Mouse (Mus musculus) T-cell, adult 2 months (primary cell): ENCODE results near the gene Wdr83os.

ENCODE experiments used
- DNase-seq: peaks from one replicate; pipeline ENCODE4 v3.0.0; 2022; ENCODE audit warnings: low spot score

The Wdr83os gene

DNA sequence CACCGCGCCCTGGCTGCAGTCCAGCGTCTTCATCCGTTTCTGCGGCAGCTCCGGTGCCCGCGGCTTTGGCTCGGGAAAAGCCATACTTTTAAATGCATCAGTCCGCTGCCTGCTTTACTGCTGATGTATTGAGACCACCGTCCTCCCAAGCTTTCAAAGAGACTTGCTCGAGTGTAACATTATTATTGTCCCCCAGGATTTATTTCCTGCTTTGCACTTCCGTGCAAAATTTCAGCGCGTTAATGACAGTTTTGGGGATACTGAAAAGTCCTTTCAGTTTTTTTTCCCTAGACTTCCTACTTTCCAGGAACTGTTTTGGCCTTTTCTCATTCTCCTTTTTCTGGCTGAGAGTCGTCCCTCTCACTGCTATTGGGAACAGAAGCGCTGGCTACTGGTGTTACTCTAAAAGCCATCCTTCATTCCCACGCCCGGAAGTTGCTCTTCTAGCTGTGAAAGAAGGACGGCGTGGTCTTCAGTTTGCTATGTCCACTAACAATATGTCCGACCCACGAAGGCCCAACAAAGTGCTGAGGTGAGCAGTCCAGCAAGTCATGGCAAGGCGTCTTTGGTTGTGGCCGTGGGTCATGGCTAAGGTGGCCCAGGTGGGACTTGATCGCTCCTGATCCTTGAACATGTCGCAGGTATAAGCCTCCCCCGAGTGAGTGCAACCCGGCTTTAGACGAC lies at the start of gene Wdr83os:
TSS of gene Wdr83os (plus strand) at position 209 of the 684 bp plus-strand sequence.
- DNase-seq, result peak; percentile 59

GRCm38 (mm10) chr8:85032622-85033311 lies 47.8 kb upstream of the Wdr83os start:
- no peak for DNase-seq

GRCm38 (mm10) chr8:85033867-85034266 lies 46.7 kb upstream of the Wdr83os start:
- DNase-seq, result no peak

DNA sequence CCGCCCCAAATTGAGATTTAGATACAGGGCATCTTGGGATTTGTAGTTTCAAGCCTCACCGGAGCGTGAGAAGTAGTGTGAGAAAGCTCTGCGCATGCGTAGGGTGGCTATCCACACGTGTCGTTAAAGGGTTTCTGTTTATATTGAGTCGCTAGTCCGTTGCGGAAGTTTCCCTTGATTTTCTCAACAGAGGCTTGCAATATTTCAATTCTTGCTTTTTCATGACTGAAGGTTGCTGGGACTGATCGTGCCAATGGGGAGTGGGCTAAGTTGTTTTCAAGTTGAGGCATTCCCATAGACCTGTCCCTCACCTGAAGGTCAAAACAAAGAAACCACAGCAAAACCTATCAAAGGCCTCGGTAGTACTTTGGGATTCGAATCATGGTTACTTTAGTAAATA lies 45.8 kb upstream of the Wdr83os start:
- DNase-seq, result peak; percentile 84

- no peak for DNase-seq
These were observed 45.3 kb upstream of the Wdr83os start for GRCm38 (mm10) chr8:85035165-85035727.

- DNase-seq, result peak; percentile 47
These were observed 44.7 kb upstream of the Wdr83os start for GRCm38 (mm10) chr8:85035728-85036310.

DNA sequence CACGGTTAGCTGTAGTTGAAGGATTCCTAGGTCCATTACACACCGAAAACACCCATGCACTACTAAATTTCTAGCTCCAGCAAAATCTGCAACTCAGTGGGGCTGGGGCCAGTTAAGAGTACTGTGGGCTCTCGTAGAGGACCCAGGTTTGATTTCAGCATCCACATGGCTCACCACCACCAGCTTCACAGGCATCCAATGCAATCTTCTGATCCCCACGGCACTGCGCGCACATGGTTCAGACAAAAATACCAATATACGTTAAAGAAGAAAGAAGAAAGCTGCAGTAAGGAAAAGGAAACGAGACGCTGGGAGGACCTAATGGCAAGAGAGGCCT lies 44.2 kb upstream of the Wdr83os start:
- no peak for DNase-seq

DNA sequence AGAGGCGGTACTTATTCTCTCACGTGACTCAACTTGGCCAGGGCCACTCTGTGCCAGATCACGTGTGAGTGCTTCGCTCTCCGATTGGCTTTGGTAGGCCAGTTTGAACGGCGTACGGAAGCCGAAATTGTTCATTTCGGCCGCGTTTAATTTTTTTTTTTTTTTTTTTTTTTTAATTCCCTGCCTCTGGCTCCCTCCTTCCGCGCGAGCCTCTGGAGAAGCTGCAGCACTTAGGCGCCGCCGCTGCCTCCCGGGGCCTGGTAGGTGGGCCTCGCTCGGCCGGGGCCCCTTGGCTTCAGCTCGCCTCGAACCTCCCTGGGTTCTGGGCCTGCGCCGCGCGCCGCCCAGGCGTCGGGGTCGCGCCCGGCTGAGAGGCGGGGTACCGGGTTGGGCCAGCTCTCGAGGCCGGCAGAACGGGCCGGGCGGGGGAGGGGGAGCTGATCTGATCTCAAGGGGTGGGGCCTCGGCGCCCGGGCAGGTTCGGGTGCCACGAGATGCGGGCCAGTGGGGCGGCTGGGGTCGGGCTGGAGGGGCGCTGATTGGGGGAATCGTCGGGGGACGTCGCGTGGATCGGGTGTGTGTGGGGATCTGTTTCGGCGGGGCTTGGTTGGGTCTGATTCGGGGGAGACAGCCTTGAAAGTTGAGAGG lies 43.7 kb upstream of the Wdr83os start, which contains the start of gene Tnpo2:
TSS of gene Tnpo2 (plus strand) at position 198 of the 648 bp plus-strand sequence.
- DNase-seq, result peak; percentile 92

DNA sequence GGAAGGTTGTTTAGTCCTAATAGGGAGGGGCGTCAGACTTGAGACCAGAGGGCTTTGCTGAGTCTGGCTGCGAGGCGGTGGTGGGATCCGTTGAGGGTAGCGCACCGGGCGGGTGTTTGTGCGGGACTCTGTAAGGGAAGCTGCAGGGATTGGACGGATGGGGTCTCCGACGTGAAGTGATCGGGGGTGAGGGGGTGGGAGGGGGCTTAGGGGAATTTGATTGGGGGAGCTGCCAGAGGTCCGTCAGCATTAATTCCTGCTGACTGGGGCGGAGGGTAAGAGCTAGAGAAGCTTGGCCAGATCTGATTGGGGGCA lies 43.2 kb upstream of the Wdr83os start:
- DNase-seq, result no peak

- peak; percentile 46 for DNase-seq
These were observed 42.6 kb upstream of the Wdr83os start for GRCm38 (mm10) chr8:85037681-85038531.

GRCm38 (mm10) chr8:85043619-85044018 lies 36.9 kb upstream of the Wdr83os start:
- DNase-seq, result no peak

- no peak for DNase-seq
These were observed 23.2 kb upstream of the Wdr83os start for GRCm38 (mm10) chr8:85057367-85057766.

DNA sequence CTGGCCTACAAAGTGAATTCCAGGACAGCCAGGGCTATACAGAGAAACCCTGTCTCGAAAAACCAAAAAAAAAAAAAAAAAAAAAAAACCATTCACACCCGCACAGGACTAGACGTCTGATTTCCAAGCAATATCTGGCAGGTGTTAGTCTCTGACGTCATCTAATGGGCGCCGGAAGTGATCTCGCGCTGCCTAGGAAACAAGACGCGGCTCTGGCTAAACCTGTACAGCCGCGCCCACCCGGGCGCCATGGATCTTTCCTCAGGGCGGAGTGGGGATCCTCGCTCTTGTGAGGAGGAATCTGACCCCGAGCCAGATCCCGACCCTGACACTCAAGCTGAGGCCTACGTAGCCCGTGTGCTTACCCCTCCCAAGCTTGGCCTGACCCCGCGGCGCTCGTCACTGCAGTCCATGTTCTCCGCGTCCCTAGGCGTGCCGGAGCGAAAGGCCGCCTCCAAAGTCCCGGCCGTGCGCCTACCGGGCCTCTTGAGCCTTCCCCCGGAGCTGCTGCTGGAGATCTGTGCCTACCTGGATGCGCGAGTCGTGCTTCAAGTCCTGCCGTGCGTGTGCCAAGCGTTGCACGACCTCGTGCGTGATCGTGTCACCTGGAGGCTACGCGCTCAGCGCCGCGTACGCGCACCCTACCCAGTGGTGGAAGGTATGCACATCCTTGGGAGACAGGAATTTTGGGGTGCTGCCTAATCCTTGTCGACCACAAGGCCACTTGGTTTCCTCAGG lies 20.5 kb upstream of the Wdr83os start, which contains the start of gene Fbxw9:
TSS of gene Fbxw9 (plus strand) at position 177 of the 738 bp plus-strand sequence.
- DNase-seq, result peak; percentile 92

GRCm38 (mm10) chr8:85062603-85063002 lies 17.9 kb upstream of the Wdr83os start:
- DNase-seq, result no peak

DNA sequence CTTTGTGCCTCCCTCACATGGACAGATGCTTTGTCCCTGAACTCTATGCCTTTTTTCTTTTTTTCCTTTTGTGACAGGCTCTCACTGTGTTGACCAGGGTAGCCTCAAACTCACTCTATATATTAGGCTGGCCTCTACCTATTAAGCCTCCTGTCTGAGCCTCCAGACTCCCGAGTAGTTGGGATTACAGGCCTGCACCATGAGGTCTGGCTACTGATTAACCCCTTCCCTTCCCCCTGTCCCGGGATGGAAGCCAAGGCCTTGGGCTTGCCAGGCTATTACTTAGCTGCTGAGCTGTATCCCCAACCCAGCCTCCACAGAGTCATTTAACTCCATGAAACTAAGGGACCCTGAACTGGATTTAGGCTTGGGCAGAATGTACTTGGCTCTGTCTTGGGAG lies 15.3 kb upstream of the Wdr83os start:
- DNase-seq, result no peak

- DNase-seq, result no peak
These were observed 13.4 kb upstream of the Wdr83os start for GRCm38 (mm10) chr8:85067155-85067554.

DNA sequence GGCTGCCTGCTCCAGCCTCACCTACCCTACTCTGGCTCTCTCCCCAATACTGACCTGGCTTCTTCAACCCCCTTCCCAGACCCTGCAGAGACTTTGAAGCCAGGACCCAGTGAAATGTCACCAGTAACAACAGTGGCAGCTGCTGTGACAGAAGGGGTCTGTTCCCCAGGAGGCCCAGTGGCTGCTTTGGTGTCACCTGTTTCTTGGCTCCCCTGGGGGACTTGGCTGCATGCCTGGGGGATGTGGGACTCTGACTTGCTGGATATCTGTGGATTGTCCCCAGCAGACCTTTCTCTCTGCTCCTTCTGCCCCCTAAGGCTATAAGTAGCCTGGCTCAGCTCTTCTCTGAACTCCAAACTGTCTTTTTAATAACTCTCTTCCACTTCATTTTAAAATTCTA lies 12.6 kb upstream of the Wdr83os start, which contains the start of gene Gm5741:
TSS of gene Gm5741 (minus strand) at position 1 of the 400 bp plus-strand sequence.
- DNase-seq, result no peak

DNA sequence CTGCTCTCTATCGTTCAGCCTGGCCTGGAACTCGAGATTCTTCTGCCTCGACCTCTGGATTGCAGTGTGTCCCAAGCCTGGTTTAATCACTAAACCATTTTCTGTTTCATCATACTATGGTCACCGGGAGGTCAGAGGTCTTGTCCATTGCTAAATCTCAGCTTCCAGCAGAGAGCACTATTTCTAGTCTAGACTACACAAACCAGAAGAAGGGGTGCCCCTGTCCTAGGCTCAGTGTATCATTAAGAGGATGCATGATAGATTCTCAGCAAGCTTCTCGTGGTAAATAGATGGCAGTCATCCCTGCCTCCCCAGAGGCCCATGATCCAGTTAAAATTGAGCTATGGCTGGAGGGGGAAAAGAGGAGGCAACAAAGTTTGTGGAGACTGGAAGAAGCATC lies 9.5 kb upstream of the Wdr83os start:
- DNase-seq, result no peak

GRCm38 (mm10) chr8:85071514-85072281 lies 8.8 kb upstream of the Wdr83os start, which contains the start of gene Dhps:
Dhps (plus strand) TSS chr8:85071757.
- peak; percentile 90 for DNase-seq

DNA sequence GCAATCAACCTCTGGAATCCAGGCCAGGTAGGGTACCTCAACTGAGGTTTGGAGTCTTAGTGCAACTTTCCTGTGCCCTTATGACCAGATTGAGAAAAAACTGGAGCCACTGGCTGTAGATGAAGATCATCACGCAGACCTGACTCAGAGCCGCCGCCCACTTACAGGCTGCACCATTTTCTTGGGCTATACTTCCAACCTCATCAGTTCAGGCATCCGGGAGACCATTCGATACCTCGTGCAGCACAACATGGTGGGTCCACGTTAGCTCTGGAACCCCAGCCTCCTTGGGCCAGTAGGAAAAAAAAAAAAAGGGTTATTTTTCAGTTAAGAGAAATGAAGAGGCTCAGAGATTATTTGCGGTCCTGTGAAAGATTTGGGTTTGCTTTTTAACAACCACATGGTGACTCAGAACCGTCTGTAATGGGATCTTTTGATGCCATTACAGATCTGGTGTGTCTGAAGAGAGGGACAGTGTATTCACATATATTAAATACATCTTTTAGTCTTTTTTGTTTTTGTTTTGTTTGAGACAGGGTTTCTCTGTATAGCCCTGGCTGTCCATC lies 8.1 kb upstream of the Wdr83os start:
- no peak for DNase-seq
